Mouse (Mus musculus) induced T-regulatory cell, adult 2 months (primary cell): ENCODE results near the gene Fam161a.

Experiments
- DNase-seq: peaks from one replicate; pipeline ENCODE4 v3.0.0-alpha.2; 2012; ENCODE audit warnings: low read depth

The Fam161a gene

DNA sequence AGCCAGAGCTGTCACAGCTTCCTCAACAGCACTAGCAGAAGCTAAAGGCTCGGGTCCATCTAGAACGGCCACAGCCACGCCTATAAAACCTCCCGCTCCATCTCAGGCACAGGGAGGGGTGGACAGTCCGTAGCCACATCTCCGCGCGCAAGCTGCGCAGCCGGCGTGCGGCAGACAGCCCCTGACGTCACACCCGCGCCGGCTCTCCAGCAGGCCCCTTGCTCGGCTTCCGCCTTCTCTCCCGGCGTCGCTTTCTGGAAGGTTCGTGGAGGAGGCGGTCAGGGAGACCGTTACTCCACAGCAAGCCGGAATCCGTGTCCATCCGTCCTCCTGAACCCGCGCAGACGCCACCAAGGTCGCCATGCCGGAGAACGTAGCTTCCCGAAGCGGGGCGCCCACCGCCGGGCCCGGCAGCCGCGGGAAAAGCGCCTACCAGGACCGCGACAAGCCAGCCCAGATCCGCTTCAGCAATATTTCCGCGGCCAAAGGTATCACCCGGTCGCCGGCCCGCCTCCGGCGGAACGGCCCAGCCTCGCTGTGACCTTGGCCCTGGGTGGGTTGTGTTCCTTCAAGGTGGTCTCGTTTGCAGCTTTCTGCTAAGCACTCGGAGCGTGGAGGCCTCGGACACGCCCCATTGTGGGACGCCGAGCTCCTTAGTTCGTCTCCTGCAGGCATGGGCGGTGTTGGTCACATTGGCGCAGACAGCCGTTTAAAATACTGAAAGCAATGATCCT, 16.8 kb upstream of the Fam161a start, which contains the start of gene Cct4:
Gene Cct4 (plus strand): TSS at position 127 of the 734 bp plus-strand sequence.
- peak; percentile 91 for DNase-seq

DNA sequence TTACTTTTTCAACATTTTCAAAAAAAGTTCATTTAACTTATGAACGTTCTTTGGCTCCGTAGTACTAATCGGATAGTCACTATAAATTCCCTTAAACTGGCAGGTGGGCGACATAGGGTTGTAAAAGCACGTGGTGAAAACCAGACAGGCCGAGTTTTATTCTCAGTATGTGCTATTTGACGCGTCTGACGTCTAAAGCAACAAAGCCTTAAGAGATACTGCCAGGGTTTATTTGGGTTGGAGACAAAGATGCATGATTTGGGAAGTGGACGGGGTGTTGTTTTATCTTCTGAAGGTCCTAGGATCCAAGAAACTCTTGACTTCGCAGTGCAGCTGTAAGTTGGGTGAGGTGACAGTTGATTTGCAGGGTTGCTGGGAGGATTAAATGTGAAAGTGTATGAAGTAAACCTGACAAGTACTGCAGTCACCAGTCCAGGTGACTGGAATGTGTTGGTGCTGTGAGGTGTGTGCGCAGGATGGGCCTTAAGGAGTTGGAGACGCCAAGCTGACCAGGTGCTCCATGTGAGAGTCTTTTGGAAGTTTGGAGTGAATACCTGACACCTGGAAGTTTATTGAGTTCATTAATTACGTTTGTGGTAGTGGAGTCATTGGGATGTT, 16.0 kb upstream of the Fam161a start:
- DNase-seq: no peak

DNA sequence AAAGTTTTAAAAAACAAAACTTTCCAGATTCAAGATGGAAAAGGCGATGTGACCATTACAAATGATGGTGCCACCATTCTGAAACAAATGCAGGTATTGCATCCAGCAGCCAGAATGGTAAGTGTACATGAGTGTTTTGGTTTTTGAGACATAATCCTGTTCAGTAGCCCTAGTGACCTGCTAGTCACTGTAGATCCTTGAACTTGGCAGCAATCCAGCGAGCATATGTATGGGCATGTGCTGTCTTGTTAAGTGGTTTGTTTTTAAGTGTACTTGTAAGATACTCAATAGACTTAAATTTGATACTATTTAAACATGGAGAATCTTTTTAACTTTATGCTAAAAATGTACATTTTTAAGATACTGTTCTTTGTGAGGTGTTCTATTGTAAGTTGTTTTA, 13.1 kb upstream of the Fam161a start:
- no peak for DNase-seq

- no peak for DNase-seq
These were observed 11.9 kb upstream of the Fam161a start for GRCm38 (mm10) chr11:22995461-22995860.

- no peak for DNase-seq
These were observed 9.0 kb upstream of the Fam161a start for GRCm38 (mm10) chr11:22998308-22998707.

DNA sequence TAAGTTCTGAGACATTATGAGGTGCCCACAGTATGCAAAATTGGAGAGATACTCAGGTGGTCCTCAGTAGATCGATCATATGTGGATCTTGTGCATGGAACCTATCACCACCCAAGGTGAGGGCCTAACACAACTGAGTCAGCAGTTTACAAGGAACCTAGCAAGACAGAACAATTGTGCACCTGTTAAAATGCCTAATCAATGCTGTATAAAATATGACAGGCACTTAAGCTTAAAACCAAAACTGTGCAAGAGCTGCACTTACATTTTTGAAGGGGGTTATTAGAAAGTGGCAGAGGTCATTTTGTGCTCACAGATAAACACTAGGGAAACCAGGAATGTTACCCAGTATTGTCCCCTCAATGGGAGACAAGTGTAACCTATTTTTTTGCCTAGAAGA, 2.1 kb upstream of the Fam161a start:
- DNase-seq: no peak

GRCm38 (mm10) chr11:23007166-23007480, 208 bp upstream of the Fam161a start:
- DNase-seq: no peak

GRCm38 (mm10) chr11:23008181-23008823, 971 bp downstream of the Fam161a start:
- peak; percentile 89 for DNase-seq

- no peak for DNase-seq
These were observed 1.5 kb downstream of the Fam161a start for GRCm38 (mm10) chr11:23008824-23009200.

DNA sequence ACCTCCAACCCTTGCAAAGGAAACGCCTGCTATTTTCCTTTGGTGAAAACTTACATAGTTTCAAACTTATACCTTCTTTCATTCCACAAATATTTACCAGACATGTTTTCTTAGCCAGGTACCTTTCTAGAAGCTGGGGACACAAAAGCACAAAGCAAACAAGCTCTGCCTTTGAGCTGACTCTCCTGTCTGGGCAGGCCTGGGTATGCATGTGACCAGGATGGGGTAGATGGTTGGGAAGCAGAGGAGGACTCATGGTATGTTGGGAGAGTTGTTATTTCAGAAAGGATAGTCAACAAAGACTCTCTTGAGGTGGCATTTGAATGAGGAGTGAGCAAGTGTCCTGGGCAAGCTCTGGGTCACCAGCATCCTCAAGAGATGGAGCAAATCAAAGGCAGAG, 5.8 kb downstream of the Fam161a start:
- DNase-seq: no peak

GRCm38 (mm10) chr11:23013580-23014294, 6.4 kb downstream of the Fam161a start:
- peak; percentile 59 for DNase-seq

GRCm38 (mm10) chr11:23014996-23015395, 7.7 kb downstream of the Fam161a start:
- DNase-seq: no peak

GRCm38 (mm10) chr11:23017943-23018342, 10.6 kb downstream of the Fam161a start:
- DNase-seq: peak; percentile 22

DNA sequence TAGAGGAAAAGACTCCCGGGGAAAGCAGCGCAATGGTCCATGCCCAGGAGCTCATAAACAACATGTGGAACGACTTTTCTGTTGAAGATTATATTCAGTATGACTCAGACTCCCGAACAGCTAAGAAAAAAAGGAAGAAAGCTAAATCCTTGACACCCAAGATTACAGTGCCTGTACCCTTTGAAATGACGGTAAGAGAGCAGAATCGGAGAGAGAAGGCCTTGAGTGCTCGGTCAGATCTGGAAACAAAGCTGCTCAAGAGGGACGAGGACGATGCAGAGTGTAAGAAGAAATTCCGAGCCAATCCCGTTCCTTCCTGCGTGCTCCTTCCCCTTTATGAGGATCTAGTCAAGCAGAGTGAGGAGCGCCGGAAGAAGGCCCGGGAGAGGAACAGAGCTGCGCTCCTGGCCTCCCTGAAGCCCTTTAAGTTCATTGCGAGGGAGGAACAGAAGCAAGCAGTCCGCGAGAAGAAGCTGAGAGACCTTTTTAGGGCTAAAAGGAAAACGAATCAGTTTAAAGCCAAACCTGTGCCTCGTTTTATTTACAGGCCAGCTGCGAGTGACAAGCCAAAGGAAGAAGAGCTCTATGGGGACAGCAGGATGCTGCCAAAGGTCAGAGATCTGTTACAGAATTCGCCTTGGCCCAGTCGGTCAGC, 12.9 kb downstream of the Fam161a start:
- DNase-seq: no peak

- no peak for DNase-seq
These were observed 13.5 kb downstream of the Fam161a start for GRCm38 (mm10) chr11:23020841-23021240.

DNA sequence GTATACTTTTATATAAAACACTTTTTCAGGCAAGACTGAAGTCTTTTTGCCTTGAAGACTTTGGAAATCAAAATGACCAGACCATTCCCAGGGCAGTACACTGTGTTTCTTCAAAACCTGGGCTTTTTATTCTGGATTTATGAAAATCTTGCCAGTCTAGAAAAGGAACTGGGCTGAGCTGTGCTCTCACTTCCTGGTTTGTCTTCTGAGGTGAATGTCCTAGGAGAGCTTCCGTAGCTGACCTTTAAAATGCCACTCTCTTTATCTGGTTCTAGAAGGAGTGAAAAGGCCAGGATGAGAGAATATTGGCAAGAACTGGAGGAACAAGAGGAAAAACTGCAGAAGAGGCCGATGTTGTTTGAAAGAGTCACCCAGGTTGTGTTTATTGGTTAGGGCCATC, 15.8 kb downstream of the Fam161a start:
- no peak for DNase-seq

DNA sequence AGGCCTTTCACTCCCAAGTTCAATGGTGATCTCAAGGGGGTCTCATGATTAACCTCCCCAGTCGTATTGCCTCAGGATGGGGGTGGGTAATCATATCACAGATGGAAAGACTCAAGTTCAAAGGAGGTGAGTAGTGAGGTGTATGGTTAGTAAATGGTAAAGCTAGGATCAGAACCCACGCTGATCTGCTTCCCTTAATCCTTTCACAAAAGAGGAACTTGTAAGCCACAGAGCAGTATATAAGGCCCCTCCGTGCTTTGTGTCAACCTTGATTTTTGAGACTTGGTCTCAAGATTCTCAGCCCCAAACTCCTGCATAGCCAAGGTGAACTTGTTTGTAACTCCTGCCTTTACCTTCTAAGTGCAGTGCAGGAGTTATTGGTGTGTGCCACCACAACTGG, 16.8 kb downstream of the Fam161a start:
- DNase-seq: no peak

GRCm38 (mm10) chr11:23028957-23029356, 21.6 kb downstream of the Fam161a start:
- DNase-seq: no peak

GRCm38 (mm10) chr11:23029399-23029798, 22.1 kb downstream of the Fam161a start:
- no peak for DNase-seq

- no peak for DNase-seq
These were observed 39.9 kb downstream of the Fam161a start for GRCm38 (mm10) chr11:23047252-23047651.

DNA sequence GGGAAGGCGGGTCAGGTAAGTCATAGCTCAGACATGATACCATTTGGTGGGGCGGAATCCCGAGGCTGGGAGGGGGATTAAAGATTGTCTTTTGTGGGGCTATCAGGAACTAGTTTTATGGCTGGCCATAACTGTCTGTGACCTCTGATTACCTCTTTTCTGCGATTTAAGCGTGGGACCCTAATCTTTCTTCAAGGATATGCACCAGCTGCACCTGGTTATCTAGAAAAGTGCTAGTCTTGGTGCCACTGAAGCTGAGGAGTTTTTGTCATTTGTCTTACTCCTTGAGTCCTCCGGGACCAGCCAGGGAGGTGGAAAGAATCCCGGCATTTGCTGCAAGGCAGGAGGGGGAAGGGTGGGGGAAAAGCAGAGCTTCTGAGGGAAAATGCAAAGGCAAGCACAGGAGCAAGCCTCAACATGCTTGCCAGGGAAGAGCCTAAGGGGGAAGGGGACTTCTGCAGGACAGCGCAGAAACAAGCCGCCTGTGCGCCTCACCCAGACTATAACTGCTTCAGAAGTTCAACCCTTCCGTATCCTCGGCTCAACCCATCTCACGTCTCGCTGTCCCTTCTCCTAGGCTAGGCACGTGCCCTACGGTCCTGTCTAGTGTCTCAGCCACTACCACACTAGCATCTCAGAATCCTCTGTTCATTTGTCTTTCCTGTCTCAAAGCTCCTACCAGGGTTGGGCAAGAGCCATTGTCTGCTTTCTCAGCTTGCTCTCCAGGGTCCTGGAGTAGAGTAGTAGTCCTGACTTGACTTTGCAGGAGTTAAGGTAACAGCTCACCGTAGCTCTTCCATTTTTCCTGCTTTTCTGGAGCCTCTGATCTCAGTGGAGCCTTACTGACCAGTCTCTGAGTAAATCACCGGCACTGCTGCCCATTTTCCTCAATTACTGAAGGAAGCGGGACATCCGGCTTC, 40.6 kb downstream of the Fam161a start:
- DNase-seq: no peak
